Mouse (Mus musculus): Measurements from ENCODE around the gene Gm49398.

Gene Gm49398

GRCm38 (mm10) chr13:61288739-61289138, at the start of gene Gm49398:
TSS of gene Gm49398 (minus strand) at chr13:61288839.
- DNase-seq (ENCODE audit: low spot score) = no peak

- DNase-seq (ENCODE audit: low spot score) = no peak
These were observed 33.4 kb downstream of the Gm49398 start, which contains the start of gene Cts8 for GRCm38 (mm10) chr13:61255258-61255657. TSS of gene Cts8 (minus strand) at chr13:61255358.

GRCm38 (mm10) chr13:61241076-61241947, 47.3 kb downstream of the Gm49398 start:
- peak; percentile 22 for DNase-seq (ENCODE audit: low spot score)

- DNase-seq (ENCODE audit: low spot score) = no peak
These were observed 85.3 kb downstream of the Gm49398 start, which contains the start of gene Cts6 for GRCm38 (mm10) chr13:61203310-61203709. TSS of gene Cts6 (minus strand) at chr13:61203410.
